Mouse (Mus musculus) liver, embryonic 15.5 days (tissue): ENCODE measurements around the gene Ankrd44. TPM values are rescaled to one million over a fixed set of nuclear protein-coding genes. Genes with fewer than 3 reads are reported as not detected.

Experiments
- ATAC-seq: fragments of 200-750 bp; cut with Nextera tagmentation; 2 replicates; pipeline ENCODE4 v1.8.0; 2017; ENCODE audit warnings: moderate number of reproducible peaks, mild to moderate bottlenecking, moderate library complexity; ENCODE audit not compliant: insufficient read depth
- H3K27ac ChIP-seq: fragments of 300-500 bp; sonication (generic); replicated peaks from 2 replicates; pipeline ENCODE4 v1.5.1; 2015; ENCODE audit warnings: mild to moderate bottlenecking, inconsistent platforms
- H3K27me3 ChIP-seq: fragments of 300-500 bp; sonication (generic); 2 replicates; pipeline ENCODE4 v1.6.1; 2015; ENCODE audit warnings: mild to moderate bottlenecking, inconsistent platforms
- H3K36me3 ChIP-seq: fragments of 300-500 bp; sonication (generic); replicated peaks from 2 replicates; pipeline ENCODE4 v1.6.1; 2015; ENCODE audit warnings: moderate library complexity, mild to moderate bottlenecking, inconsistent platforms
- H3K4me1 ChIP-seq: fragments of 300-500 bp; sonication (generic); replicated peaks from 2 replicates; pipeline ENCODE4 v1.6.1; 2015; ENCODE audit warnings: inconsistent platforms
- H3K4me2 ChIP-seq: fragments of 300-500 bp; sonication (generic); 2 replicates; pipeline ENCODE4 v1.6.1; 2015; ENCODE audit warnings: moderate library complexity, mild to moderate bottlenecking, inconsistent platforms
- H3K4me3 ChIP-seq: fragments of 300-500 bp; sonication (generic); replicated peaks from 2 replicates; pipeline ENCODE4 v1.5.1; 2015; ENCODE audit warnings: mild to moderate bottlenecking, inconsistent platforms
- H3K9ac ChIP-seq: fragments of 300-500 bp; sonication (generic); 2 replicates; pipeline ENCODE4 v1.6.1; 2015; ENCODE audit warnings: moderate library complexity, mild to moderate bottlenecking, inconsistent platforms
- H3K9me3 ChIP-seq: fragments of 300-500 bp; sonication (generic); replicated peaks from 2 replicates; pipeline ENCODE4 v1.6.1; 2016; ENCODE audit warnings: inconsistent platforms
- WGBS: fragments of 180-500 bp; shearing (Covaris S2); methylation state at CpG from one replicate; pipeline ENCODE4 v1.1.7; 2015; ENCODE audit warnings: mixed read lengths; ENCODE audit not compliant: insufficient replicate concordance; 5-methylcytosine and 5-hydroxymethylcytosine counted together
- polyA plus RNA-seq: library from polyadenylated mRNA; unstranded; fragments of >200 nt; fragmentation: Nextera tagmentation; extraction: Ambion mirVana; gene quantifications from 2 replicates; pipeline ENCODE4 v1.2.1, GENCODE M21; 2015

The Ankrd44 gene
- polyA plus RNA-seq, 1 experiment from 2014 or later = 3.7 TPM

GRCm38 (mm10) chr1:54844361-54844760, 81.8 kb downstream of the Ankrd44 start:
- no peaks in the 10 kb centered on the region for H3K27me3 ChIP-seq
- no peak overlapping the region for H3K4me2 ChIP-seq
- no peaks in the 10 kb centered on the region for H3K9me3 ChIP-seq
- H3K4me1 ChIP-seq = peaks cover 14% of the 10 kb centered on the region
- H3K36me3 ChIP-seq = no peaks in the 10 kb centered on the region
- WGBS = 58% methylated on average over 1 of the region's 1 CpGs
- no peak overlapping the region for H3K9ac ChIP-seq
- no peak overlapping the region for H3K4me3 ChIP-seq
- no peak overlapping the region for H3K27ac ChIP-seq
- no peak for ATAC-seq

- no peak overlapping the region for H3K4me3 ChIP-seq
- no peaks in the 10 kb centered on the region for H3K36me3 ChIP-seq
- H3K27me3 ChIP-seq = no peaks in the 10 kb centered on the region
- H3K4me2 ChIP-seq = no peak overlapping the region
- H3K27ac ChIP-seq = no peak overlapping the region
- ATAC-seq = no peak
- no peaks in the 10 kb centered on the region for H3K9me3 ChIP-seq
- H3K9ac ChIP-seq = no peak overlapping the region
- WGBS = 70% methylated on average over 7 of the region's 7 CpGs
- peaks cover 14% of the 10 kb centered on the region for H3K4me1 ChIP-seq
Observed at GRCm38 (mm10) chr1:54842765-54843461, 83.3 kb downstream of the Ankrd44 start.

- Histone ChIP-seq H3K36me3 (no peaks in the 10 kb centered on the region), H3K4me1 (peaks cover 19% of the 10 kb centered on the region), H3K9me3 (no peaks in the 10 kb centered on the region), H3K27ac (no peak overlapping the region), H3K4me2 (no peak overlapping the region), H3K9ac (no peak overlapping the region), H3K4me3 (no peak overlapping the region), H3K27me3 (no peaks in the 10 kb centered on the region)
- ATAC-seq = no peak
- WGBS = 25% methylated on average over 5 of the region's 5 CpGs
Observed at GRCm38 (mm10) chr1:54841788-54842187, 84.4 kb downstream of the Ankrd44 start.

GRCm38 (mm10) chr1:54840040-54840439, 86.1 kb downstream of the Ankrd44 start:
- Histone ChIP-seq H3K27ac (0 out of 2 replicates have a peak overlapping the region, but pooled peaks have one; percentile 3), H3K36me3 (no peaks in the 10 kb centered on the region), H3K9me3 (no peaks in the 10 kb centered on the region), H3K27me3 (no peaks in the 10 kb centered on the region), H3K9ac (no peak overlapping the region), H3K4me3 (no peak overlapping the region), H3K4me1 (peaks cover 20% of the 10 kb centered on the region), H3K4me2 (no peak overlapping the region)
- 9% methylated on average over 2 of the region's 2 CpGs for WGBS
- no peak for ATAC-seq

- Histone ChIP-seq H3K27me3 (no peaks in the 10 kb centered on the region), H3K4me2 (no peak overlapping the region), H3K4me3 (no peak overlapping the region), H3K27ac (no peak overlapping the region), H3K9ac (no peak overlapping the region), H3K9me3 (no peaks in the 10 kb centered on the region), H3K36me3 (no peaks in the 10 kb centered on the region), H3K4me1 (peaks cover 20% of the 10 kb centered on the region)
- 46% methylated on average over 6 of the region's 6 CpGs for WGBS
- ATAC-seq = no peak
Observed at GRCm38 (mm10) chr1:54838486-54838805, 87.7 kb downstream of the Ankrd44 start.

- Histone ChIP-seq H3K9me3 (no peaks in the 10 kb centered on the region), H3K4me3 (no peak overlapping the region), H3K27ac (0 out of 2 replicates have a peak overlapping the region, but pooled peaks have one; percentile 1), H3K27me3 (no peaks in the 10 kb centered on the region), H3K36me3 (no peaks in the 10 kb centered on the region), H3K4me1 (peaks cover 20% of the 10 kb centered on the region), H3K9ac (no peak overlapping the region), H3K4me2 (peak overlapping the region; percentile 20)
- ATAC-seq = 0 out of 2 replicates have a peak, but pooled peaks have one; percentile 22
- WGBS = 45% methylated on average over 17 of the region's 17 CpGs
Observed at GRCm38 (mm10) chr1:54837721-54838485, 88.3 kb downstream of the Ankrd44 start.

- Histone ChIP-seq H3K4me3 (no peak overlapping the region), H3K4me1 (peaks cover 18% of the 10 kb centered on the region), H3K9ac (no peak overlapping the region), H3K4me2 (peak overlapping the region; percentile 15; the same call in 1 of the 2 replicates), H3K9me3 (no peaks in the 10 kb centered on the region), H3K27me3 (no peaks in the 10 kb centered on the region), H3K27ac (peak overlapping the region; percentile 33; the same call in 1 of the 2 replicates), H3K36me3 (no peaks in the 10 kb centered on the region)
- 35% methylated on average over 6 of the region's 6 CpGs for WGBS
- ATAC-seq = no peak
Observed at GRCm38 (mm10) chr1:54835661-54836205, 90.5 kb downstream of the Ankrd44 start.

GRCm38 (mm10) chr1:54833221-54833620, 93.0 kb downstream of the Ankrd44 start:
- H3K4me2 ChIP-seq = no peak overlapping the region
- no peak overlapping the region for H3K9ac ChIP-seq
- peaks cover 11% of the 10 kb centered on the region for H3K4me1 ChIP-seq
- 67% methylated on average over 6 of the region's 6 CpGs for WGBS
- H3K27ac ChIP-seq = no peak overlapping the region
- no peaks in the 10 kb centered on the region for H3K9me3 ChIP-seq
- H3K4me3 ChIP-seq = no peak overlapping the region
- no peak for ATAC-seq
- no peaks in the 10 kb centered on the region for H3K27me3 ChIP-seq
- no peaks in the 10 kb centered on the region for H3K36me3 ChIP-seq

GRCm38 (mm10) chr1:54832765-54833164, 93.4 kb downstream of the Ankrd44 start:
- 4% methylated on average over 1 of the region's 1 CpGs for WGBS
- ATAC-seq = no peak
- no peak overlapping the region for H3K4me2 ChIP-seq

GRCm38 (mm10) chr1:54830223-54830622, 96.0 kb downstream of the Ankrd44 start:
- ATAC-seq = no peak; the same call in 1 of the 2 replicates
- no peak overlapping the region for H3K4me2 ChIP-seq
- peaks cover 3% of the 10 kb centered on the region for H3K4me1 ChIP-seq
- H3K27me3 ChIP-seq = no peaks in the 10 kb centered on the region
- no peaks in the 10 kb centered on the region for H3K36me3 ChIP-seq
- no peak overlapping the region for H3K9ac ChIP-seq
- no peaks in the 10 kb centered on the region for H3K9me3 ChIP-seq
- no peak overlapping the region for H3K27ac ChIP-seq
- no peak overlapping the region for H3K4me3 ChIP-seq
- WGBS = 60% methylated on average over 6 of the region's 6 CpGs

More at GRCm38 (mm10) chr1:54832765-54833164, 93.4 kb downstream of the Ankrd44 start:
- Histone ChIP-seq H3K27ac (no peak overlapping the region), H3K9me3 (no peaks in the 10 kb centered on the region), H3K9ac (no peak overlapping the region), H3K27me3 (no peaks in the 10 kb centered on the region), H3K4me1 (peaks cover 11% of the 10 kb centered on the region), H3K36me3 (no peaks in the 10 kb centered on the region), H3K4me3 (no peak overlapping the region)

- Histone ChIP-seq H3K9ac (no peak overlapping the region), H3K27me3 (no peaks in the 10 kb centered on the region), H3K4me2 (no peak overlapping the region), H3K4me1 (peaks cover 3% of the 10 kb centered on the region), H3K4me3 (no peak overlapping the region), H3K27ac (no peak overlapping the region), H3K36me3 (no peaks in the 10 kb centered on the region), H3K9me3 (no peaks in the 10 kb centered on the region)
- 58% methylated on average over 5 of the region's 5 CpGs for WGBS
- no peak for ATAC-seq
Observed at GRCm38 (mm10) chr1:54829681-54830213, 96.4 kb downstream of the Ankrd44 start.
